Mouse (Mus musculus) thymus, adult 2 months (tissue): Measurements from ENCODE around the gene Mcu.

ENCODE experiments used
- CTCF ChIP-seq: fragments of 200-500 bp; IDR thresholded peaks from 2 replicates; pipeline ENCODE4 v1.5.1; 2012; ENCODE audit warnings: mild to moderate bottlenecking, control low read depth, low read length, moderate library complexity, borderline replicate concordance; ENCODE audit not compliant: control insufficient read depth, poor library complexity, insufficient read depth; ENCODE audit errors: extremely low read depth
- POLR2A ChIP-seq: fragments of 200-500 bp; IDR thresholded peaks from 2 replicates; pipeline ENCODE4 v1.6.1; 2012; ENCODE audit warnings: mild to moderate bottlenecking, low read length, control low read depth, moderate library complexity; ENCODE audit not compliant: control insufficient read depth, poor library complexity, insufficient read depth; ENCODE audit errors: extremely low read depth

DNA sequence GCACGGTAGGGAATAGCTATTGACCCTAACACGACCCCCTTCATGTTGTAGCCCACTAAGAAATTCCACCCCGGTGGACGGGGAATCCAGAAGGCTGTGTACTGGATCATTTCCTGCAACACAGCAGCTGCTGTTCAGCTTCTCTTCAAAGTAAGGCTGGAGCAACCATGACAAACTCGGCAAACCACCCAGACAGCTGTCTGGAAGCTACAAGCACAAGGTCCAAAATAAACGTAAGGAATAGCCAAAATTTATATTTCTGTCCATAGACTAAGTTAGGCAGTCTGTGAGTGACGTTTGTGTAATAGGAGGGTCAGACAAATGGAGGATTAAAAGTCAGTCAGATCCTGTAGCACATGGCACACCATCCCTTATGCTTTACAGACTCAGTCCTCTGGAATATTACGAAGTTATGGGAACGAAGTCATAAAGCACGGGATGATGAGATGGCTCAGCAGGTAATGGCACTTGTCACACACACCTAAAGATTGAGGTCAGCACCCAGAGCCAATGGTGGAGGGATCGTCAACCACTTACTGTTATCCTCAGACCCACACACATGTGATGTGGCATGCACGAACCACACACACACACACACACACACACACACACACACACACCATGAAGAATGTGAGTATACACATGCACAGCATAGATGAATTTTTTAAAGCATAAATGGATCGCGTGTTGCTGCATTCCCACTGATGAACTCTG, 105.6 kb downstream of the Mcu start:
- TF ChIP-seq CTCF (no peak), POLR2A (no peak)
